Mouse (Mus musculus) spleen, adult 2 months (tissue): ENCODE measurements around the gene Hoxd9.

Experiments used
- CTCF ChIP-seq: fragments of 200-500 bp; IDR thresholded peaks from 2 replicates; pipeline ENCODE4 v1.5.1; 2011; ENCODE audit warnings: mild to moderate bottlenecking, inconsistent platforms; ENCODE audit not compliant: insufficient read depth, insufficient read length, insufficient replicate concordance; ENCODE audit errors: extremely low read depth
- POLR2A ChIP-seq: fragments of 200-500 bp; IDR thresholded peaks from 2 replicates; pipeline ENCODE4 v1.6.1; 2011; ENCODE audit warnings: low read depth, low read length, inconsistent platforms

DNA sequence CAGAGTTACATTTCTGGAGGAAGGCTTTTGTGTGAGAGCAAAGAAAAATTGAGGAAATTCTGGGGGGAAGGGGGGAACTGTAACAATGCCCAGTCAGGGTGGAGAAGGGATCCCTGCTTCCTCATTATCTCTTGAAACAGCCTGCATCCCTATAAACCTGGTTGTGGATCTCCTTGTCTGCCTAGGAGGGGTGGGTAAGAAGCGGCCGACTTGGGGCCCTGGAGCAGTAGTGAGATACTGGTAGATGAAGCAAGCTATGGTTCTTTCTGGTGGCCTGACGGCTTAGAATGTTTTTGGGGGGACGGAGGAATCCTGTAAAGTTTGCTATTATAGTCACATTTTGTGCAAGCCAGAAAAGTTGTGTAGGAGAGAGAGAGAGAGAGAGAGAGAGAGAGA, 4.1 kb upstream of the Hoxd9 start:
- TF ChIP-seq CTCF: no peak
- no peak for TF ChIP-seq POLR2A
